ENCODE assay signal across 8 mouse cellular contexts in the genomic region with DNA sequence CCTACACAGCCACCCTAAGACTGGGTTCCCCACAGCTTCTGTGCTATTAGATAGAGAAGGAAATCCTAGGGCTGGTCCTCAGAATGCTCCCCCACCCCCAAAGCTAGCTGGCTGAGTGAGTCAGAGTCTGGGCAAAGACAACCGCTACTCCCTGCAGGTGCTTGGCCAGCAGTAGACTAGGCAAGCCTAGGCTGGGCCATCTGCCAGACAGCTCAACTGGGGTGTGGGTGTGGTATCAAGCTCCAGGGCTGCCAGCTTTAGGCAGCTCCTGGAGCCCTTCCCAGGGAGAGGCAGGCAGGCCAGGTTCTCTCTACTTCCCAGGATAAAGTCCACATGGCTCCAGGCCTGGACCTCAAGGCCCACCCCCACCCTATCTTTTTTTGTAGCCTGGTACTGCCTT. TPM values are rescaled to one million over a fixed set of nuclear protein-coding genes. Genes with fewer than 3 reads are reported as not detected.
DNase-seq lines count a peak whose midpoint lies in the region; ATAC-seq and TF ChIP-seq lines count a peak whose summit lies in the region.

No protein-coding gene starts in this region.

- peaks cover 56% of the 10 kb centered on the region for H3K36me3 ChIP-seq in thymus, adult 2 months (ENCODE audit: control insufficient read depth, insufficient read depth, low read length)
- peaks cover 64% of the 10 kb centered on the region for H3K36me3 ChIP-seq in heart, embryonic 16.5 days (ENCODE audit: control insufficient read depth, insufficient read depth)
- peaks cover 72% of the 10 kb centered on the region for H3K36me3 ChIP-seq in liver, postnatal 0 days (replicated peaks; ENCODE audit: insufficient read depth, low read length)

- no peak for TF ChIP-seq POLR2A in thymus, adult 2 months (IDR thresholded peaks at IDR 0.05; ENCODE audit: control insufficient read depth, extremely low read depth, insufficient read depth, low read length, poor library complexity)

- no peak overlapping the region for H3K4me2 ChIP-seq in heart, embryonic 16.5 days (ENCODE audit: low read depth, low read length)
- H3K4me2 ChIP-seq in liver, postnatal 0 days (ENCODE audit: low read depth, low read length), result no peak overlapping the region

- DNase-seq in thymus, adult 2 months, result no peak
- DNase-seq in thymus, postnatal 0 days (ENCODE audit: low spot score), result no peak
- peak; percentile 92 to 96 for DNase-seq in layer of hippocampus, adult 18-20 months (ENCODE audit: low spot score in 2 of 2)
- DNase-seq in liver, postnatal 0 days, result peak; percentile 83
- DNase-seq in right cerebral cortex, postnatal 4 days, result peak; percentile 81
- DNase-seq in spleen, postnatal 14 days (ENCODE audit: low spot score in 2 of 2), result no peak

- peak; percentile 80 for ATAC-seq in erythroid progenitor cell, adult 5-6 weeks (replicated peaks; ENCODE audit: low FRiP score, poor library complexity, severe bottlenecking)
- ATAC-seq in heart, embryonic 16.5 days (replicated peaks; ENCODE audit: extremely low read depth, insufficient read depth, low FRiP score), result peak; percentile 98
- ATAC-seq in liver, postnatal 0 days, result peak; percentile 99

- 25% methylated on average over 1 of the region's 1 CpGs for WGBS in thymus, adult 2 months
- 21% methylated on average over 1 of the region's 1 CpGs for WGBS in heart, embryonic 16.5 days
- WGBS in liver, postnatal 0 days (ENCODE audit: insufficient replicate concordance), result 38% methylated on average over 1 of the region's 1 CpGs

- no peak for TF ChIP-seq EP300 in liver, postnatal 0 days (IDR thresholded peaks at IDR 0.05; ENCODE audit: low read depth)

- no peaks in the 10 kb centered on the region for H3K9me3 ChIP-seq in heart, embryonic 16.5 days (replicated peaks; ENCODE audit: control insufficient read depth, low read length)
- H3K9me3 ChIP-seq in liver, postnatal 0 days (ENCODE audit: low read length), result no peaks in the 10 kb centered on the region

- H3K4me1 ChIP-seq in thymus, adult 2 months (replicated peaks; ENCODE audit: control insufficient read depth, insufficient read depth, low read length), result peaks cover 10% of the 10 kb centered on the region
- H3K4me1 ChIP-seq in heart, embryonic 16.5 days (ENCODE audit: control insufficient read depth, insufficient read depth, low read length), result peaks cover 35% of the 10 kb centered on the region
- H3K4me1 ChIP-seq in liver, postnatal 0 days (ENCODE audit: insufficient read depth), result peaks cover 11% of the 10 kb centered on the region; the same call in 1 of the 2 replicates

- H3K4me3 ChIP-seq in thymus, adult 2 months (ENCODE audit: control insufficient read depth, insufficient read depth, low read length), result no peak overlapping the region
- no peak overlapping the region for H3K4me3 ChIP-seq in heart, embryonic 16.5 days (ENCODE audit: low read length)
- no peak overlapping the region for H3K4me3 ChIP-seq in liver, postnatal 0 days (ENCODE audit: low read depth, low read length)

- H3K27me3 ChIP-seq in thymus, adult 2 months (ENCODE audit: control insufficient read depth, insufficient read depth, low read length), result no peaks in the 10 kb centered on the region
- no peaks in the 10 kb centered on the region for H3K27me3 ChIP-seq in heart, embryonic 16.5 days (ENCODE audit: control insufficient read depth, insufficient read depth, low read length)
- H3K27me3 ChIP-seq in liver, postnatal 0 days (ENCODE audit: insufficient read depth, low read length), result no peaks in the 10 kb centered on the region

- no peak for TF ChIP-seq CTCF in thymus, adult 2 months (IDR thresholded peaks at IDR 0.05; ENCODE audit: borderline replicate concordance, control insufficient read depth, extremely low read depth, insufficient read depth, low read length, poor library complexity)
- TF ChIP-seq CTCF in liver, postnatal 0 days (IDR thresholded peaks at IDR 0.05; ENCODE audit: low read depth), result no peak

- H3K27ac ChIP-seq in thymus, adult 2 months (ENCODE audit: control insufficient read depth, insufficient read depth, low read length), result peak overlapping the region; percentile 10; the same call in 1 of the 2 replicates
- H3K27ac ChIP-seq in heart, embryonic 16.5 days (ENCODE audit: low read length), result peak overlapping the region; percentile 88
- 0 out of 2 replicates have a peak overlapping the region, but pooled peaks have one; percentile 8 for H3K27ac ChIP-seq in liver, postnatal 0 days (ENCODE audit: low read depth)

- no peak overlapping the region for H3K9ac ChIP-seq in heart, embryonic 16.5 days (ENCODE audit: low read length)
- no peak overlapping the region for H3K9ac ChIP-seq in liver, postnatal 0 days (replicated peaks)

RNA-seq across cellular contexts. Expression of a gene that starts 10.7 kb away (rescaled TPM):
- polyA plus RNA-seq in thymus, adult 2 months (2012; rRNA removed), result 359 and 363 TPM in 2 replicates
- polyA plus RNA-seq in thymus, postnatal 0 days (2015; fragmentation: Nextera tagmentation; extraction: Ambion mirVana), result 120 TPM in 2 replicates
- total RNA-seq in erythroid progenitor cell, adult 5-6 weeks (2015; ENCODE audit: low replicate concordance), result 22.6 and 26.3 TPM in 2 replicates
- total RNA-seq in erythroid progenitor cell, adult 5-6 weeks (2017; ENCODE audit: low replicate concordance), result 20.7 and 20.9 TPM in 2 replicates
- 105 and 108 TPM in 2 replicates for polyA plus RNA-seq in heart, embryonic 16.5 days (2015; fragmentation: Nextera tagmentation; extraction: Ambion mirVana)
- 100 to 1,000 TPM; 146 to 147 TPM for total RNA-seq in layer of hippocampus, adult 18-20 months (2021)
- polyA plus RNA-seq in liver, postnatal 0 days (2015; fragmentation: Nextera tagmentation; extraction: Ambion mirVana), result 26.9 and 32.1 TPM in 2 replicates

RNA-seq across cellular contexts. Expression of a gene that starts 24.5 kb away (rescaled TPM):
- 1.5 and 2.0 TPM in 2 replicates for polyA plus RNA-seq in thymus, adult 2 months (2012; rRNA removed)
- 3.7 and 4.7 TPM in 2 replicates for polyA plus RNA-seq in thymus, postnatal 0 days (2015; fragmentation: Nextera tagmentation; extraction: Ambion mirVana)
- not detected in 2 replicates for total RNA-seq in erythroid progenitor cell, adult 5-6 weeks (2015; ENCODE audit: low replicate concordance)
- total RNA-seq in erythroid progenitor cell, adult 5-6 weeks (2017; ENCODE audit: low replicate concordance), result not detected in 2 replicates
- polyA plus RNA-seq in heart, embryonic 16.5 days (2015; fragmentation: Nextera tagmentation; extraction: Ambion mirVana), result 45.1 and 47.4 TPM in 2 replicates
- total RNA-seq in layer of hippocampus, adult 18-20 months (2021), result 1 to 10 TPM; 1.8 to 2.1 TPM
- polyA plus RNA-seq in liver, postnatal 0 days (2015; fragmentation: Nextera tagmentation; extraction: Ambion mirVana), result 1.1 and 1.3 TPM in 2 replicates

RNA-seq across cellular contexts. Expression of a gene that starts 34.1 kb away (rescaled TPM):
- 2.3 TPM in 2 replicates for polyA plus RNA-seq in thymus, adult 2 months (2012; rRNA removed)
- polyA plus RNA-seq in thymus, postnatal 0 days (2015; fragmentation: Nextera tagmentation; extraction: Ambion mirVana), result 0.33 and 0.49 TPM in 2 replicates
- 0.72 TPM in 1 of 2 replicates, not detected in the other for total RNA-seq in erythroid progenitor cell, adult 5-6 weeks (2015; ENCODE audit: low replicate concordance)
- 0.13 and 0.53 TPM in 2 replicates for total RNA-seq in erythroid progenitor cell, adult 5-6 weeks (2017; ENCODE audit: low replicate concordance)
- polyA plus RNA-seq in heart, embryonic 16.5 days (2015; fragmentation: Nextera tagmentation; extraction: Ambion mirVana), result 0.07 and 0.09 TPM in 2 replicates
- total RNA-seq in layer of hippocampus, adult 18-20 months (2021), result 10 to 100 TPM; 53.4 to 54.0 TPM
- polyA plus RNA-seq in liver, postnatal 0 days (2015; fragmentation: Nextera tagmentation; extraction: Ambion mirVana), result not detected in 2 replicates

RNA-seq across cellular contexts. Expression of a gene that starts 45.2 kb away (rescaled TPM):
- polyA plus RNA-seq in thymus, adult 2 months (2012; rRNA removed), result 2.8 and 8.9 TPM in 2 replicates
- polyA plus RNA-seq in thymus, postnatal 0 days (2015; fragmentation: Nextera tagmentation; extraction: Ambion mirVana), result 1.5 and 2.4 TPM in 2 replicates
- 1.4 TPM in 1 of 2 replicates, not detected in the other for total RNA-seq in erythroid progenitor cell, adult 5-6 weeks (2015; ENCODE audit: low replicate concordance)
- 0.13 TPM in 1 of 2 replicates, not detected in the other for total RNA-seq in erythroid progenitor cell, adult 5-6 weeks (2017; ENCODE audit: low replicate concordance)
- polyA plus RNA-seq in heart, embryonic 16.5 days (2015; fragmentation: Nextera tagmentation; extraction: Ambion mirVana), result 36.3 and 43.4 TPM in 2 replicates
- 10 to 100 TPM in 1 of 2 experiments, 1 to 10 TPM in 1; 8.3 to 13.1 TPM for total RNA-seq in layer of hippocampus, adult 18-20 months (2021)
- 2.6 and 3.9 TPM in 2 replicates for polyA plus RNA-seq in liver, postnatal 0 days (2015; fragmentation: Nextera tagmentation; extraction: Ambion mirVana)

RNA-seq across cellular contexts. Expression of a gene that starts 56.8 kb away (rescaled TPM):
- not detected in 2 replicates for polyA plus RNA-seq in thymus, adult 2 months (2012; rRNA removed)
- 0.05 and 0.08 TPM in 2 replicates for polyA plus RNA-seq in thymus, postnatal 0 days (2015; fragmentation: Nextera tagmentation; extraction: Ambion mirVana)
- 0.72 TPM in 1 of 2 replicates, not detected in the other for total RNA-seq in erythroid progenitor cell, adult 5-6 weeks (2015; ENCODE audit: low replicate concordance)
- total RNA-seq in erythroid progenitor cell, adult 5-6 weeks (2017; ENCODE audit: low replicate concordance), result not detected in 2 replicates
- polyA plus RNA-seq in heart, embryonic 16.5 days (2015; fragmentation: Nextera tagmentation; extraction: Ambion mirVana), result 0.17 and 0.22 TPM in 2 replicates
- 1 to 10 TPM; 3.0 to 5.0 TPM for total RNA-seq in layer of hippocampus, adult 18-20 months (2021)
- 0.54 and 0.69 TPM in 2 replicates for polyA plus RNA-seq in liver, postnatal 0 days (2015; fragmentation: Nextera tagmentation; extraction: Ambion mirVana)

Comparison
In these comparisons a context has a peak if more than half of its experiments do, and no peak if none do; other contexts are left out.
1. DNase-seq: peak in layer of hippocampus, adult 18-20 months (2 of 2), liver, postnatal 0 days (single experiment) and right cerebral cortex, postnatal 4 days (single experiment); none in thymus, adult 2 months (single experiment), thymus, postnatal 0 days (single experiment) and spleen, postnatal 14 days (0 of 2).
2. H3K27ac ChIP-seq: peak in every context shown above with its lines; median percentile 88 in heart, embryonic 16.5 days; 10 in thymus, adult 2 months; 8 in liver, postnatal 0 days.
3. Peak in every context shown above with its lines, with median percentiles within 50 percentile points of each other: ATAC-seq.